Comparison of ENCODE assay signal across 9 mouse cellular contexts in the genomic region with DNA sequence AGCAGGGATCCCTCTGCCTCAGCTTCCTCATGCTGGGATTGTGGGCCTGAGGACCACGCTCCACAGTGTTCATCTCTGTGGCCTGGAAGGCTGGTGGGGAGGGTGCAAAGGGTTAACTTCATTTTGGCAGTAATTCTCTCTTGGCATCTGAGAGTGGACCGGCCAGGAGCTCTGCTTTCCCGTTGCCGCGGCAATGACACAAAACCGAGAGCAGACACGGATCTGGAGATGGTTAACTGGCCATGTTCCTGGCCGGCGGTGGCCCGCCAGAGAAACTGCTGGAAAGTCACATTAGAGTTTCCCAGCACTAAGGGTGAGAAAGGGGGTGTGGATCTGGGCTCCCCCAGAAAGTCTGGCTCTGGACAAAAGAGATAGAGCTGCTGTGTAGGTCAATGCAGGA.
DNase-seq lines count a peak whose midpoint lies in the region; ATAC-seq and TF ChIP-seq lines count a peak whose summit lies in the region.
"Had no signal": no experiment of that assay in that cellular context is flagged by ENCODE, and none has a peak within 500 bp of the region (broad histone marks: within the 10 kb centered on the region; RNA-seq: fewer than 3 reads in every experiment).

No protein-coding gene starts in this region.

- H3K4me2 ChIP-seq in limb, embryonic 14.5 days (replicated peaks; ENCODE audit: low read depth, low read length, severe bottlenecking), result no peak overlapping the region

- H3K27me3 ChIP-seq in kidney, adult 2 months (replicated peaks; ENCODE audit: control insufficient read depth, insufficient read depth, low read length), result no peaks in the 10 kb centered on the region
- no peaks in the 10 kb centered on the region for H3K27me3 ChIP-seq in limb, embryonic 14.5 days (ENCODE audit: control insufficient read depth, insufficient read depth, low read length)

- no peak overlapping the region for H3K9ac ChIP-seq in limb, embryonic 14.5 days (ENCODE audit: low read depth, low read length, severe bottlenecking)
- H3K9ac ChIP-seq: liver, embryonic 14.5 days had no signal

- WGBS in kidney, adult 2 months, result 21% methylated on average over 10 of the region's 10 CpGs
- WGBS in limb, embryonic 14.5 days, result 16% methylated on average over 10 of the region's 10 CpGs

- H3K9me3 ChIP-seq in limb, embryonic 14.5 days (ENCODE audit: control insufficient read depth, low read length), result no peaks in the 10 kb centered on the region

- peak; percentile 45; the same call in 1 of the 2 replicates for ATAC-seq in limb, embryonic 14.5 days (ENCODE audit: low FRiP score, low read depth)

- H3K4me1 ChIP-seq in kidney, adult 2 months (ENCODE audit: control insufficient read depth, insufficient read depth, low read length), result peaks cover 35% of the 10 kb centered on the region
- peaks cover 34% of the 10 kb centered on the region for H3K4me1 ChIP-seq in limb, embryonic 14.5 days (ENCODE audit: control insufficient read depth, insufficient read depth, low read length)

- H3K36me3 ChIP-seq in kidney, adult 2 months (ENCODE audit: control insufficient read depth, insufficient read depth, low read length), result no peaks in the 10 kb centered on the region
- no peaks in the 10 kb centered on the region for H3K36me3 ChIP-seq in limb, embryonic 14.5 days (ENCODE audit: control insufficient read depth, insufficient read depth, low read length)

- peak; percentile 55 for DNase-seq in adrenal gland, postnatal 14 days
- no peak for DNase-seq in adrenal gland, adult 2 months
- peak; percentile 83 for DNase-seq in lung, postnatal 10 days
- no peak for DNase-seq in lung, postnatal 14 days
- peak; percentile 73 for DNase-seq in kidney, adult 2 months
- no peak for DNase-seq in limb, embryonic 14.5 days (ENCODE audit: low spot score)
- no peak for DNase-seq in thymus, postnatal 14 days
- DNase-seq in thymus, postnatal 36 days, result no peak

- no peak for TF ChIP-seq POLR2A in kidney, adult 2 months (IDR thresholded peaks at IDR 0.05; ENCODE audit: low read depth, low read length)
- no peak for TF ChIP-seq POLR2A in limb, embryonic 14.5 days (IDR thresholded peaks at IDR 0.05; ENCODE audit: borderline replicate concordance, extremely low read depth, insufficient read depth, insufficient read length)

- TF ChIP-seq CTCF in kidney, adult 2 months (conservative IDR thresholded peaks at IDR 0.05; ENCODE audit: insufficient read depth, insufficient read length, low read depth, low read length), result no peak

- H3K4me3 ChIP-seq in kidney, adult 2 months (ENCODE audit: insufficient read depth, low read depth, low read length), result no peak overlapping the region
- H3K4me3 ChIP-seq in limb, embryonic 14.5 days (replicated peaks; ENCODE audit: low read length), result no peak overlapping the region

- H3K27ac ChIP-seq in kidney, adult 2 months (ENCODE audit: insufficient read depth, low read depth, low read length), result no peak overlapping the region
- peak overlapping the region; percentile 90 for H3K27ac ChIP-seq in limb, embryonic 14.5 days (replicated peaks; ENCODE audit: low read depth, low read length)
- H3K27ac ChIP-seq: liver, embryonic 14.5 days had no signal

Comparison
In these comparisons a context has a peak if more than half of its experiments do, and no peak if none do; other contexts are left out.
1. DNase-seq: peak in adrenal gland, postnatal 14 days (single experiment), lung, postnatal 10 days (single experiment) and kidney, adult 2 months (single experiment); none in adrenal gland, adult 2 months (single experiment), lung, postnatal 14 days (single experiment), limb, embryonic 14.5 days (single experiment), thymus, postnatal 14 days (single experiment) and thymus, postnatal 36 days (0 of 2).